ENCODE assay signal across 9 mouse cellular contexts in genomic region chr11:102089088-102089808, GRCm38 (mm10). TPM values are rescaled to one million over a fixed set of nuclear protein-coding genes. Genes with fewer than 3 reads are reported as not detected.
DNase-seq lines count a peak whose midpoint lies in the region; ATAC-seq and TF ChIP-seq lines count a peak whose summit lies in the region.
"Had no signal": no experiment of that assay in that cellular context is flagged by ENCODE, and none has a peak within 500 bp of the region (broad histone marks: within the 10 kb centered on the region; RNA-seq: fewer than 3 reads in every experiment).

No protein-coding gene starts in this region.

- in situ Hi-C loops in CH12.LX (cut with MboI; ENCODE audit: low pct_ligation_motif_present, low pct_unique_long_range_greater_than_20kb, low sequenced_read_pairs): no loop called here

- peak overlapping the region; percentile 36 to 69 (median 63) for H3K4me3 ChIP-seq in CH12.LX (replicated peaks in 1 of 3; ENCODE audit: low read depth in 2 of 3, low read length in 2 of 3, poor library complexity in 1 of 3)
- H3K4me3 ChIP-seq in embryonic facial prominence, embryonic 12.5 days: peak overlapping the region; percentile 71
- peak overlapping the region; percentile 62 for H3K4me3 ChIP-seq in heart, embryonic 12.5 days
- peak overlapping the region; percentile 80 for H3K4me3 ChIP-seq in kidney, embryonic 16.5 days (ENCODE audit: low read length)
- H3K4me3 ChIP-seq in liver, embryonic 14.5 days (ENCODE audit: insufficient read depth in 1 of 2, low read depth in 2 of 2, low read length in 2 of 2): peak overlapping the region; percentile 92 to 95
- H3K4me3 ChIP-seq in neural tube, embryonic 12.5 days: peak overlapping the region; percentile 70
- H3K4me3 ChIP-seq in testis, adult 2 months (ENCODE audit: control insufficient read depth, low read depth, low read length): no peak overlapping the region; the same call in none of the 2 replicates

- no peaks in the 10 kb centered on the region for H3K36me3 ChIP-seq in CH12.LX (replicated peaks in 1 of 2; ENCODE audit: control insufficient read depth in 1 of 2, insufficient read depth in 1 of 2, low read length in 1 of 2)
- H3K36me3 ChIP-seq in embryonic facial prominence, embryonic 12.5 days: no peaks in the 10 kb centered on the region
- H3K36me3 ChIP-seq in heart, embryonic 12.5 days: 0 out of 2 replicates have a peak, but pooled peaks cover 4% of the 10 kb centered on the region
- no peaks in the 10 kb centered on the region for H3K36me3 ChIP-seq in kidney, embryonic 16.5 days (ENCODE audit: insufficient read depth, low read length)
- H3K36me3 ChIP-seq in liver, embryonic 14.5 days (replicated peaks; ENCODE audit: control insufficient read depth, insufficient read depth, low read depth): peaks cover 2% of the 10 kb centered on the region; the same call in 1 of the 2 replicates
- peaks cover 4% of the 10 kb centered on the region; the same call in 1 of the 2 replicates for H3K36me3 ChIP-seq in neural tube, embryonic 12.5 days
- H3K36me3 ChIP-seq in testis, adult 2 months (ENCODE audit: control insufficient read depth, insufficient read depth, low read length): no peaks in the 10 kb centered on the region

- under 1% methylated on average over 20 of the region's 20 CpGs for WGBS in embryonic facial prominence, embryonic 12.5 days
- under 1% methylated on average over 20 of the region's 20 CpGs for WGBS in heart, embryonic 12.5 days
- 1% methylated on average over 20 of the region's 20 CpGs for WGBS in kidney, embryonic 16.5 days
- 1% methylated on average over 20 of the region's 20 CpGs for WGBS in liver, embryonic 14.5 days (ENCODE audit: insufficient replicate concordance)
- under 1% methylated on average over 20 of the region's 20 CpGs for WGBS in neural tube, embryonic 12.5 days

- H3K9me3 ChIP-seq in CH12.LX (replicated peaks; ENCODE audit: low read length): peaks cover 5% of the 10 kb centered on the region
- no peaks in the 10 kb centered on the region for H3K9me3 ChIP-seq in embryonic facial prominence, embryonic 12.5 days
- H3K9me3 ChIP-seq in heart, embryonic 12.5 days (replicated peaks): no peaks in the 10 kb centered on the region
- no peaks in the 10 kb centered on the region for H3K9me3 ChIP-seq in kidney, embryonic 16.5 days (ENCODE audit: low read length)
- no peaks in the 10 kb centered on the region for H3K9me3 ChIP-seq in liver, embryonic 14.5 days (ENCODE audit: control insufficient read depth, low read length)
- H3K9me3 ChIP-seq in neural tube, embryonic 12.5 days: no peaks in the 10 kb centered on the region

- ATAC-seq in embryonic facial prominence, embryonic 12.5 days (ENCODE audit: insufficient number of reproducible peaks, insufficient read depth, low FRiP score, low TSS enrichment): 0 out of 2 replicates have a peak, but pooled peaks have one; percentile 48
- ATAC-seq in heart, embryonic 12.5 days (ENCODE audit: insufficient number of reproducible peaks, low FRiP score): peak; percentile 81
- peak; percentile 50 for ATAC-seq in kidney, embryonic 16.5 days (ENCODE audit: low FRiP score, low TSS enrichment)
- peak; percentile 85 for ATAC-seq in liver, embryonic 14.5 days (ENCODE audit: insufficient read depth)
- peak; percentile 43 for ATAC-seq in neural tube, embryonic 12.5 days (ENCODE audit: low FRiP score, low read depth)

- H3K79me2 ChIP-seq in CH12.LX (replicated peaks; ENCODE audit: control insufficient read depth, extremely low read depth, insufficient read depth, poor library complexity, severe bottlenecking): no peaks in the 10 kb centered on the region

- no peak for TF ChIP-seq POLR2A in CH12.LX (IDR thresholded peaks at IDR 0.05; ENCODE audit: low read depth, low read length)
- no peak for TF ChIP-seq POLR2A in testis, adult 2 months (IDR thresholded peaks at IDR 0.05; ENCODE audit: control insufficient read depth, low read depth, low read length)

- dilution Hi-C loops in CH12.LX (cut with MboI; ENCODE audit: extremely low pct_ligation_motif_present, extremely low pct_unique_long_range_greater_than_20kb, low sequenced_read_pairs): no loop called here

- H3K27me3 ChIP-seq in CH12.LX (replicated peaks): peaks cover 92% of the 10 kb centered on the region
- H3K27me3 ChIP-seq in embryonic facial prominence, embryonic 12.5 days: no peaks in the 10 kb centered on the region
- no peaks in the 10 kb centered on the region for H3K27me3 ChIP-seq in heart, embryonic 12.5 days (replicated peaks)
- H3K27me3 ChIP-seq in kidney, embryonic 16.5 days (ENCODE audit: insufficient read depth, low read length): no peaks in the 10 kb centered on the region
- H3K27me3 ChIP-seq in liver, embryonic 14.5 days (ENCODE audit: control insufficient read depth, insufficient read depth, low read length): no peaks in the 10 kb centered on the region
- no peaks in the 10 kb centered on the region for H3K27me3 ChIP-seq in neural tube, embryonic 12.5 days (replicated peaks)
- peaks cover 9% of the 10 kb centered on the region for H3K27me3 ChIP-seq in testis, adult 2 months (ENCODE audit: control insufficient read depth, insufficient read depth, low read length)

- H3K9ac ChIP-seq in CH12.LX (ENCODE audit: insufficient read depth, low read depth): peak overlapping the region; percentile 30
- no peak overlapping the region for H3K9ac ChIP-seq in embryonic facial prominence, embryonic 12.5 days
- peak overlapping the region; percentile 78 for H3K9ac ChIP-seq in heart, embryonic 12.5 days
- H3K9ac ChIP-seq in kidney, embryonic 16.5 days (replicated peaks; ENCODE audit: low read length): peak overlapping the region; percentile 75
- peak overlapping the region; percentile 98 for H3K9ac ChIP-seq in liver, embryonic 14.5 days (replicated peaks)
- H3K9ac ChIP-seq in neural tube, embryonic 12.5 days: peak overlapping the region; percentile 73

- peak; percentile 73 for DNase-seq in CH12.LX (ENCODE audit: extremely low read depth)
- peak; percentile 60 for DNase-seq in adrenal gland, postnatal 25 days
- DNase-seq in liver, embryonic 14.5 days (ENCODE audit: low read depth in 3 of 3, low spot score in 3 of 3): peak; percentile 88 to 90 (median 89)

- H3K27ac ChIP-seq in CH12.LX (ENCODE audit: insufficient read depth, low read depth): no peak overlapping the region
- peak overlapping the region; percentile 90 for H3K27ac ChIP-seq in embryonic facial prominence, embryonic 12.5 days
- H3K27ac ChIP-seq in heart, embryonic 12.5 days (ENCODE audit: poor library complexity, severe bottlenecking): peak overlapping the region; percentile 83
- peak overlapping the region; percentile 77 for H3K27ac ChIP-seq in kidney, embryonic 16.5 days (ENCODE audit: low read length)
- peak overlapping the region; percentile 95 for H3K27ac ChIP-seq in liver, embryonic 14.5 days
- H3K27ac ChIP-seq in neural tube, embryonic 12.5 days: peak overlapping the region; percentile 84
- no peak overlapping the region for H3K27ac ChIP-seq in testis, adult 2 months (ENCODE audit: control insufficient read depth, insufficient read depth, low read depth, low read length)
- H3K27ac ChIP-seq: macrophage had no signal

- peak; percentile 84 to 97 for TF ChIP-seq CTCF in CH12.LX (conservative IDR thresholded peaks at IDR 0.05 in 1 of 2, IDR thresholded peaks at IDR 0.05 in 1 of 2; ENCODE audit: low read depth in 2 of 2, low read length in 2 of 2)
- peak; percentile 72 for TF ChIP-seq CTCF in liver, embryonic 14.5 days (IDR thresholded peaks at IDR 0.05; ENCODE audit: low read depth)
- peak; percentile 20; the same call in 1 of the 2 replicates for TF ChIP-seq CTCF in testis, adult 2 months (IDR thresholded peaks at IDR 0.05; ENCODE audit: control insufficient read depth, insufficient read depth, insufficient replicate concordance, low read depth, low read length)

- TF ChIP-seq RAD21 in CH12.LX (IDR thresholded peaks at IDR 0.05; ENCODE audit: low read depth, low read length): peak; percentile 56

- H3K4me1 ChIP-seq in CH12.LX (ENCODE audit: control insufficient read depth in 1 of 2, insufficient read depth in 2 of 2): peaks cover 3 to 31% of the 10 kb centered on the region in 2 experiments; a peak in 3 of 4 replicates
- peaks cover 19% of the 10 kb centered on the region for H3K4me1 ChIP-seq in embryonic facial prominence, embryonic 12.5 days
- H3K4me1 ChIP-seq in heart, embryonic 12.5 days (replicated peaks): peaks cover 25% of the 10 kb centered on the region
- H3K4me1 ChIP-seq in kidney, embryonic 16.5 days (ENCODE audit: insufficient read depth, low read length): peaks cover 33% of the 10 kb centered on the region
- peaks cover 17 to 29% of the 10 kb centered on the region in 2 experiments for H3K4me1 ChIP-seq in liver, embryonic 14.5 days (replicated peaks; ENCODE audit: control insufficient read depth in 2 of 2, insufficient read depth in 2 of 2, low read length in 1 of 2)
- H3K4me1 ChIP-seq in neural tube, embryonic 12.5 days: peaks cover 27% of the 10 kb centered on the region
- H3K4me1 ChIP-seq in testis, adult 2 months (ENCODE audit: control insufficient read depth, insufficient read depth, low read length): peaks cover 19% of the 10 kb centered on the region

- H3K4me2 ChIP-seq in CH12.LX (ENCODE audit: insufficient read depth, low read depth, poor library complexity, severe bottlenecking): peak overlapping the region; percentile 98
- peak overlapping the region; percentile 74 for H3K4me2 ChIP-seq in embryonic facial prominence, embryonic 12.5 days (replicated peaks)
- peak overlapping the region; percentile 91 for H3K4me2 ChIP-seq in heart, embryonic 12.5 days
- peak overlapping the region; percentile 95 for H3K4me2 ChIP-seq in kidney, embryonic 16.5 days (replicated peaks; ENCODE audit: low read depth, low read length)
- peak overlapping the region; percentile 90 for H3K4me2 ChIP-seq in liver, embryonic 14.5 days (ENCODE audit: low read depth)
- H3K4me2 ChIP-seq in neural tube, embryonic 12.5 days (replicated peaks): peak overlapping the region; percentile 77

- no peak for TF ChIP-seq EP300 in CH12.LX (IDR thresholded peaks at IDR 0.05; ENCODE audit: low read length)
- TF ChIP-seq EP300 in liver, embryonic 14.5 days (IDR thresholded peaks at IDR 0.05; ENCODE audit: low read depth): peak; percentile 73

RNA-seq across cellular contexts. Expression of gene Mpp2, which starts 0.9 kb away (rescaled TPM):
- 1.4 and 3.1 TPM in 2 replicates for total RNA-seq in CH12.LX (2012; rRNA removed)
- total RNA-seq in CH12.LX (2014; rRNA removed): 0.35 and 0.46 TPM in 2 replicates
- 0.76 and 0.83 TPM in 2 replicates for polyA plus RNA-seq in CH12.LX (2012; ENCODE audit: insufficient read length, low read depth)
- 8.7 and 11.8 TPM in 2 replicates for total RNA-seq in adrenal gland, postnatal 25 days (2021)
- 12.7 and 12.8 TPM in 2 replicates for polyA plus RNA-seq in embryonic facial prominence, embryonic 12.5 days (2016; fragmentation: Nextera tagmentation; extraction: Ambion mirVana)
- 15.4 and 17.8 TPM in 2 replicates for polyA plus RNA-seq in heart, embryonic 12.5 days (2016; fragmentation: Nextera tagmentation; extraction: Ambion mirVana)
- polyA plus RNA-seq in kidney, embryonic 16.5 days (2015; fragmentation: Nextera tagmentation; extraction: Ambion mirVana): 14.4 and 16.4 TPM in 2 replicates
- polyA plus RNA-seq in liver, embryonic 14.5 days (2012; rRNA removed): 11.9 and 13.1 TPM in 2 replicates
- polyA plus RNA-seq in liver, embryonic 14.5 days (2014; fragmentation: Nextera tagmentation; extraction: Ambion mirVana): 7.4 and 10.6 TPM in 2 replicates
- 23.9 and 25.4 TPM in 2 replicates for polyA plus RNA-seq in neural tube, embryonic 12.5 days (2016; fragmentation: Nextera tagmentation; extraction: Ambion mirVana)
- polyA plus RNA-seq in testis, adult 2 months (2012; rRNA removed): 1.2 and 1.5 TPM in 2 replicates
- polyA plus RNA-seq: macrophage had no signal

RNA-seq across cellular contexts. Expression of gene Ppy, which starts 11.9 kb away (rescaled TPM):
- total RNA-seq in CH12.LX (2012; rRNA removed) (not detected in 2 replicates), CH12.LX (2014; rRNA removed) (not detected in 2 replicates)
- not detected in 2 replicates for polyA plus RNA-seq in CH12.LX (2012; ENCODE audit: insufficient read length, low read depth)
- not detected in 2 replicates for total RNA-seq in adrenal gland, postnatal 25 days (2021)
- polyA plus RNA-seq in embryonic facial prominence, embryonic 12.5 days (2016; fragmentation: Nextera tagmentation; extraction: Ambion mirVana): not detected in 2 replicates
- polyA plus RNA-seq in heart, embryonic 12.5 days (2016; fragmentation: Nextera tagmentation; extraction: Ambion mirVana): not detected in 2 replicates
- not detected in 2 replicates for polyA plus RNA-seq in kidney, embryonic 16.5 days (2015; fragmentation: Nextera tagmentation; extraction: Ambion mirVana)
- not detected in 2 replicates for polyA plus RNA-seq in liver, embryonic 14.5 days (2012; rRNA removed)
- not detected in 2 replicates for polyA plus RNA-seq in liver, embryonic 14.5 days (2014; fragmentation: Nextera tagmentation; extraction: Ambion mirVana)
- not detected in 2 replicates for polyA plus RNA-seq in neural tube, embryonic 12.5 days (2016; fragmentation: Nextera tagmentation; extraction: Ambion mirVana)
- not detected in 2 replicates for polyA plus RNA-seq in testis, adult 2 months (2012; rRNA removed)
- polyA plus RNA-seq: macrophage had no signal

RNA-seq across cellular contexts. Expression of gene Pyy, which starts 18.4 kb away (rescaled TPM):
- total RNA-seq in CH12.LX (2012; rRNA removed) (not detected in 2 replicates), CH12.LX (2014; rRNA removed) (not detected in 2 replicates)
- polyA plus RNA-seq in CH12.LX (2012; ENCODE audit: insufficient read length, low read depth): not detected in 2 replicates
- total RNA-seq in adrenal gland, postnatal 25 days (2021): not detected in 2 replicates
- polyA plus RNA-seq in embryonic facial prominence, embryonic 12.5 days (2016; fragmentation: Nextera tagmentation; extraction: Ambion mirVana): 0.71 TPM in 1 of 2 replicates, not detected in the other
- polyA plus RNA-seq in heart, embryonic 12.5 days (2016; fragmentation: Nextera tagmentation; extraction: Ambion mirVana): not detected in 2 replicates
- polyA plus RNA-seq in kidney, embryonic 16.5 days (2015; fragmentation: Nextera tagmentation; extraction: Ambion mirVana): not detected in 2 replicates
- 0.22 and 0.57 TPM in 2 replicates for polyA plus RNA-seq in liver, embryonic 14.5 days (2012; rRNA removed)
- not detected in 2 replicates for polyA plus RNA-seq in liver, embryonic 14.5 days (2014; fragmentation: Nextera tagmentation; extraction: Ambion mirVana)
- 1.1 TPM in 1 of 2 replicates, not detected in the other for polyA plus RNA-seq in neural tube, embryonic 12.5 days (2016; fragmentation: Nextera tagmentation; extraction: Ambion mirVana)
- 8.2 and 9.4 TPM in 2 replicates for polyA plus RNA-seq in testis, adult 2 months (2012; rRNA removed)
- polyA plus RNA-seq: macrophage had no signal

RNA-seq across cellular contexts. Expression of gene Cd300lg, which starts 47.9 kb away (rescaled TPM):
- not detected in 2 replicates for total RNA-seq in CH12.LX (2012; rRNA removed)
- not detected in 2 replicates for total RNA-seq in CH12.LX (2014; rRNA removed)
- polyA plus RNA-seq in CH12.LX (2012; ENCODE audit: insufficient read length, low read depth): not detected in 2 replicates
- 36.8 and 46.2 TPM in 2 replicates for total RNA-seq in adrenal gland, postnatal 25 days (2021)
- 0.43 and 0.55 TPM in 2 replicates for polyA plus RNA-seq in embryonic facial prominence, embryonic 12.5 days (2016; fragmentation: Nextera tagmentation; extraction: Ambion mirVana)
- polyA plus RNA-seq in heart, embryonic 12.5 days (2016; fragmentation: Nextera tagmentation; extraction: Ambion mirVana): 1.6 and 1.9 TPM in 2 replicates
- 1.3 and 1.8 TPM in 2 replicates for polyA plus RNA-seq in kidney, embryonic 16.5 days (2015; fragmentation: Nextera tagmentation; extraction: Ambion mirVana)
- polyA plus RNA-seq in liver, embryonic 14.5 days (2012; rRNA removed): 0.29 and 0.38 TPM in 2 replicates
- 0.56 and 0.59 TPM in 2 replicates for polyA plus RNA-seq in liver, embryonic 14.5 days (2014; fragmentation: Nextera tagmentation; extraction: Ambion mirVana)
- 0.46 and 0.49 TPM in 2 replicates for polyA plus RNA-seq in neural tube, embryonic 12.5 days (2016; fragmentation: Nextera tagmentation; extraction: Ambion mirVana)
- 2.5 and 2.7 TPM in 2 replicates for polyA plus RNA-seq in testis, adult 2 months (2012; rRNA removed)

RNA-seq across cellular contexts. Expression of gene Nags, which starts 56.1 kb away (rescaled TPM):
- total RNA-seq in CH12.LX (2012; rRNA removed) (not detected in 2 replicates), CH12.LX (2014; rRNA removed) (not detected in 2 replicates)
- polyA plus RNA-seq in CH12.LX (2012; ENCODE audit: insufficient read length, low read depth): not detected in 2 replicates
- total RNA-seq in adrenal gland, postnatal 25 days (2021): 0.27 and 1.3 TPM in 2 replicates
- 0.06 TPM in 1 of 2 replicates, not detected in the other for polyA plus RNA-seq in embryonic facial prominence, embryonic 12.5 days (2016; fragmentation: Nextera tagmentation; extraction: Ambion mirVana)
- 0.11 TPM in 1 of 2 replicates, not detected in the other for polyA plus RNA-seq in heart, embryonic 12.5 days (2016; fragmentation: Nextera tagmentation; extraction: Ambion mirVana)
- 0.10 and 0.17 TPM in 2 replicates for polyA plus RNA-seq in kidney, embryonic 16.5 days (2015; fragmentation: Nextera tagmentation; extraction: Ambion mirVana)
- polyA plus RNA-seq in liver, embryonic 14.5 days (2012; rRNA removed): 10.1 and 11.3 TPM in 2 replicates
- 7.2 and 7.5 TPM in 2 replicates for polyA plus RNA-seq in liver, embryonic 14.5 days (2014; fragmentation: Nextera tagmentation; extraction: Ambion mirVana)
- polyA plus RNA-seq in neural tube, embryonic 12.5 days (2016; fragmentation: Nextera tagmentation; extraction: Ambion mirVana): not detected in 2 replicates
- polyA plus RNA-seq in testis, adult 2 months (2012; rRNA removed): 6.2 and 8.0 TPM in 2 replicates
- polyA plus RNA-seq: macrophage had no signal

Comparison
In these comparisons a context has a peak if more than half of its experiments do, and no peak if none do; other contexts are left out.
1. H3K27ac ChIP-seq: peak in embryonic facial prominence, embryonic 12.5 days (single experiment), heart, embryonic 12.5 days (single experiment), kidney, embryonic 16.5 days (single experiment), liver, embryonic 14.5 days (single experiment) and neural tube, embryonic 12.5 days (single experiment); none in CH12.LX (single experiment) and testis, adult 2 months (single experiment).
2. CTCF ChIP-seq: peak in every context shown above with its lines; median percentile 90 in CH12.LX; 72 in liver, embryonic 14.5 days; 20 in testis, adult 2 months.
3. Peak in every context shown above with its lines, with median percentiles within 50 percentile points of each other: DNase-seq, H3K4me2 ChIP-seq and ATAC-seq.